Mouse (Mus musculus) lung, postnatal 0 days (tissue): ENCODE data around the gene Bbx.

Experiments used
- CTCF ChIP-seq: IDR thresholded peaks from 2 replicates; pipeline ENCODE4 v1.5.1; 2016; ENCODE audit warnings: antibody characterized with exemption, mild to moderate bottlenecking
- EP300 ChIP-seq: IDR thresholded peaks from 2 replicates; pipeline ENCODE4 v1.6.1; 2016; ENCODE audit warnings: antibody characterized with exemption, mild to moderate bottlenecking, control low read depth

- TF ChIP-seq CTCF, result no peak
- no peak for TF ChIP-seq EP300
Observed at GRCm38 (mm10) chr16:50459146-50459545, 27.0 kb upstream of the Bbx start.
